Mouse (Mus musculus) CD4-positive, CD25-positive, alpha-beta regulatory T cell, adult 2 months (primary cell): ENCODE results near the gene Epb41l5.

ENCODE experiments used
- DNase-seq: peaks from one replicate; pipeline ENCODE4 v3.0.0-alpha.2; 2012; ENCODE audit warnings: low read depth, low spot score

Epb41l5 gene

DNA sequence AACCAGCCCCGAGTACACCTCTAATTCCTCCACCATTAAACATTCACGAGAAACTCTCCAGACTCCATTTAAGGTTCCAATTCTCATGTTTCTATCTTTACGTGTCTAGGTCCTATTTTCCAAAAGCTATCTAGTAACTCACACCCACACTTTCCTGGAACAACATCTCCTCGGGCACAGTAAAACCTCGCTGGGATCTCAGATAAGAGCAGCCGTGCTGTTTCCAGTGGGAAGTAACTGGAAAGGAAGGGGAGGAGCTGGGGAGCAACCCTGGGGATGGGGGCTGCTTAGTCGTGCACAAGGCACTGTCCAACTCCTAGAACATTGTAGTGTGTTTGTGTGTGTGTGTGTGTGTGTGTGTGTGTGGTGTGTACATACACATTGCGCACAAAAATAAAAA lies 146.9 kb downstream of the Epb41l5 start:
- no peak for DNase-seq

GRCm38 (mm10) chr1:119499456-119499855 lies 149.3 kb downstream of the Epb41l5 start:
- no peak for DNase-seq

GRCm38 (mm10) chr1:119498536-119499231 lies 150.1 kb downstream of the Epb41l5 start:
- DNase-seq = no peak

DNA sequence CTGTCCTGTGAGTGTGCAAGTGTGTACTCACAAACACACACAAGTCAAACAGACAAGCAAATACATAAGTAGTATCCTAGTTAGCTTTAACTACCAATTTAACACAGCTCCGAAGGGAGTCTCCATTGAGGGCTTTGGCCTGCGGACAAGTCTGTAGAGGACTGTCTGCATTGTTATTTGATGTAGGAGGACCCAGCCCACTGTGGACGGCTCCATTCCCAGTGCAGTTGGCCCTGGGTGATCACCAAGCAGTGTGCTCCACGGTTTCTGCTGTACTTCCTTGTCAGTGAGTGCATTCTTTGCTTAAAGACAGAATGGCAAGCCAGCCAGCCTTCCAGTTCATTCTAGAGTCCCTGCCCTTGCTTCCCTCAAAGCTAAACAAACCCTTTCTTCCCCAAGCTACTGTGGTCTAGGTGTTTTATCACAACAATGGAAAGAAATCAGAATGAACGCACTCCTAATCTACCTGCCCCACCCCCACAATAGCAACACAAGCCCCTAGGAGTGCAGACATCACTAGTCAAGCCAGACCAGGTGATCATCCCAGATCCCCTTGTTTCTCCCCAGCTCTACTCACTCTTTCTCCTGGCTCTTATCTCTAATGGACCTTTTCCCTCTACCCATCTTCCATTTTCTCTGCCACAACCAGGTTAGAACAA lies 151.3 kb downstream of the Epb41l5 start:
- DNase-seq = no peak

DNA sequence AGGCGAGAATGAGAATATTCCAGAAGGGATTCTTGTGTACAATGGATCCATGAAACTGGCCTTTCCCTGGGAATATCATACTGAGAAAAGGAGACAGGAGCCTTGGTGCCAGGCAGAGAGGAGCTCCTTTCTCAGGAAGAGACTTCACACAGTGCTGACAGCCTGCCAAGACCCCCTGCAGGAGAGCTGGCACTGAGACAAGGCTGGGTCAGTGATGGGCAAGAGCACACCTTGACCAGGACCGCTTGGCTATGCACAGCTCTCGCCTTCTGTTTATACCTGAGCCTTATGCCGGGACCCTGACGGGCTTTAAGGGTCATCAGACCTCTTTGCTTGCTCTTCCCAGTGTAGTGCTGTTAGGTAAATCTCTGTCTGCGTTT lies 153.4 kb downstream of the Epb41l5 start:
- DNase-seq = no peak
